Comparison of ENCODE assay signal across 10 mouse cellular contexts in the genomic region with DNA sequence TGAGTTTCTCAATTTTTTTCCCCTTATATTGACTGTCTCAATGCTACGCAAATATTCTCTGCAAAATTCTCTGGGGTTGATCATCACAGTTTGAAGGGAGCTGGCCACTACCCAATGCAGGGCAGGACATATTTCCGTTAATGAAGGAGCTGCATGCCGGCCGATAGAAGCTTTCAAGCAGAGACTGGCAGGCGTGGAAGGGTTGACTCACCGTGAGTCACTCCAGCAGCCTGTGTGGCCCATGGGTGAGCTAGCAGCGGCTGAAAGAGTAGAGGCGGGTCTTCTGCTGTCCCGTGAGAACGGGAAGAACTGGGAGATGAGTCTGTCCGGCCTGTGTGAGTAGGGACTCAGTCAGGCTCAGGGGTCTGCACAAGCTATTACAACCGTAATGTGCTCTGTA. TPM values are rescaled to one million over a fixed set of nuclear protein-coding genes. Genes with fewer than 3 reads are reported as not detected.
A peak's percentile ranks its signal among the peaks of the same experiment; 100 is the strongest.
DNase-seq lines count a peak whose midpoint lies in the region; ATAC-seq lines count a peak whose summit lies in the region.
"Had no signal": no experiment of that assay in that cellular context is flagged by ENCODE, and none has a peak within 500 bp of the region (broad histone marks: within the 10 kb centered on the region; RNA-seq: fewer than 3 reads in every experiment).

No protein-coding gene starts in this region.

- no peaks in the 10 kb centered on the region for H3K27me3 ChIP-seq in forebrain, embryonic 14.5 days (replicated peaks; ENCODE audit: control insufficient read depth, insufficient read depth, low read length)
- H3K27me3 ChIP-seq in forebrain, embryonic 11.5 days (ENCODE audit: control insufficient read depth, insufficient read depth, low read length), result no peaks in the 10 kb centered on the region
- H3K27me3 ChIP-seq in embryonic facial prominence, embryonic 10.5 days (replicated peaks; ENCODE audit: low read depth, poor library complexity, severe bottlenecking), result no peaks in the 10 kb centered on the region

- no peak for DNase-seq in forebrain, embryonic 14.5 days (ENCODE audit: low spot score)
- no peak for DNase-seq in forebrain, embryonic 11.5 days (ENCODE audit: low spot score)
- peak; percentile 7 for DNase-seq in ES-CJ7 (ENCODE audit: low read depth, low spot score)
- peak; percentile 94 for DNase-seq in fibroblast of lung, adult 2 months (ENCODE audit: low read depth)
- peak; percentile 19 for DNase-seq in heart, postnatal 25 days (ENCODE audit: low spot score)
- no peak for DNase-seq in spleen, adult 18-20 months
- no peak for DNase-seq in embryonic facial prominence, embryonic 10.5 days (ENCODE audit: low spot score)
- DNase-seq in testis, postnatal 14 days (ENCODE audit: low spot score), result no peak

- H3K9ac ChIP-seq in forebrain, embryonic 14.5 days (ENCODE audit: low read length), result no peak overlapping the region
- H3K9ac ChIP-seq in forebrain, embryonic 11.5 days (ENCODE audit: low read length), result no peak overlapping the region

- intact Hi-C loops in heart, postnatal 25 days (cut with DNase I), result loop anchor here (5.0 kb wide), 1 partner anchor 63 kb away; no protein-coding TSS in a partner anchor

- WGBS in forebrain, embryonic 14.5 days, result 80% methylated on average over 12 of the region's 12 CpGs
- 83% methylated on average over 12 of the region's 12 CpGs for WGBS in forebrain, embryonic 11.5 days
- WGBS in embryonic facial prominence, embryonic 10.5 days, result 81% methylated on average over 12 of the region's 12 CpGs

- peaks cover 7% of the 10 kb centered on the region for H3K4me1 ChIP-seq in forebrain, embryonic 14.5 days (ENCODE audit: control insufficient read depth, insufficient read depth, low read length)
- no peaks in the 10 kb centered on the region for H3K4me1 ChIP-seq in forebrain, embryonic 11.5 days (replicated peaks; ENCODE audit: control insufficient read depth, insufficient read depth, low read length)
- H3K4me1 ChIP-seq in embryonic facial prominence, embryonic 10.5 days, result peaks cover 29% of the 10 kb centered on the region
- H3K4me1 ChIP-seq: megakaryocyte, embryonic 14.5 days had no signal

- H3K4me3 ChIP-seq in forebrain, embryonic 14.5 days (ENCODE audit: low read depth, low read length), result no peak overlapping the region
- no peak overlapping the region for H3K4me3 ChIP-seq in forebrain, embryonic 11.5 days (ENCODE audit: low read depth, low read length)
- no peak overlapping the region for H3K4me3 ChIP-seq in embryonic facial prominence, embryonic 10.5 days
- H3K4me3 ChIP-seq: megakaryocyte, embryonic 14.5 days had no signal

- H3K4me2 ChIP-seq in forebrain, embryonic 14.5 days (ENCODE audit: low read length), result no peak overlapping the region
- H3K4me2 ChIP-seq in forebrain, embryonic 11.5 days (ENCODE audit: low read depth, low read length, severe bottlenecking), result no peak overlapping the region

- peak overlapping the region; percentile 15; the same call in 1 of the 2 replicates for H3K27ac ChIP-seq in forebrain, embryonic 14.5 days (ENCODE audit: low read depth, low read length)
- no peak overlapping the region for H3K27ac ChIP-seq in forebrain, embryonic 11.5 days (ENCODE audit: low read depth, low read length)
- no peak overlapping the region for H3K27ac ChIP-seq in embryonic facial prominence, embryonic 10.5 days (replicated peaks)

- no peaks in the 10 kb centered on the region for H3K36me3 ChIP-seq in forebrain, embryonic 14.5 days (ENCODE audit: control insufficient read depth, insufficient read depth, low read length)
- no peaks in the 10 kb centered on the region for H3K36me3 ChIP-seq in forebrain, embryonic 11.5 days (ENCODE audit: control insufficient read depth, insufficient read depth, low read length)
- no peaks in the 10 kb centered on the region for H3K36me3 ChIP-seq in embryonic facial prominence, embryonic 10.5 days (replicated peaks)

- H3K9me3 ChIP-seq in forebrain, embryonic 14.5 days (replicated peaks; ENCODE audit: control insufficient read depth, low read length), result no peaks in the 10 kb centered on the region
- H3K9me3 ChIP-seq in forebrain, embryonic 11.5 days (ENCODE audit: control insufficient read depth, low read length), result no peaks in the 10 kb centered on the region
- H3K9me3 ChIP-seq in embryonic facial prominence, embryonic 10.5 days, result 0 out of 2 replicates have a peak, but pooled peaks cover 3% of the 10 kb centered on the region

- ATAC-seq in forebrain, embryonic 14.5 days, result no peak
- ATAC-seq in forebrain, embryonic 11.5 days (replicated peaks; ENCODE audit: low FRiP score), result no peak
- ATAC-seq: inflammation-experienced regulatory T-cells, adult 6 months had no signal

RNA-seq across cellular contexts. Expression of a gene that starts 23.6 kb away (rescaled TPM):
- 81.3 and 106 TPM in 2 replicates for polyA plus RNA-seq in forebrain, embryonic 14.5 days (2014; fragmentation: Nextera tagmentation; extraction: Ambion mirVana)
- polyA plus RNA-seq in forebrain, embryonic 11.5 days (2014; fragmentation: Nextera tagmentation; extraction: Ambion mirVana), result 6.6 and 7.4 TPM in 2 replicates
- 1 to 10 TPM; 2.0 to 2.3 TPM for total RNA-seq in heart, postnatal 25 days (2021)
- polyA plus RNA-seq in embryonic facial prominence, embryonic 10.5 days (2016; fragmentation: Nextera tagmentation; extraction: Ambion mirVana), result 6.0 and 7.7 TPM in 2 replicates

Comparison
In these comparisons a context has a peak if more than half of its experiments do, and no peak if none do; other contexts are left out.
1. DNase-seq: peak in ES-CJ7 (single experiment), fibroblast of lung, adult 2 months (single experiment) and heart, postnatal 25 days (single experiment); none in forebrain, embryonic 14.5 days (single experiment), forebrain, embryonic 11.5 days (single experiment), spleen, adult 18-20 months (0 of 2), embryonic facial prominence, embryonic 10.5 days (single experiment) and testis, postnatal 14 days (single experiment).